Mouse (Mus musculus) thymus, postnatal 4 days (tissue): ENCODE results near the gene Tbc1d22a.

Experiments
- DNase-seq: peaks from one replicate; pipeline ENCODE4 v3.0.0; 2021

Gene Tbc1d22a

GRCm38 (mm10) chr15:86340766-86341165, 126.5 kb downstream of the Tbc1d22a start:
- DNase-seq: no peak

DNA sequence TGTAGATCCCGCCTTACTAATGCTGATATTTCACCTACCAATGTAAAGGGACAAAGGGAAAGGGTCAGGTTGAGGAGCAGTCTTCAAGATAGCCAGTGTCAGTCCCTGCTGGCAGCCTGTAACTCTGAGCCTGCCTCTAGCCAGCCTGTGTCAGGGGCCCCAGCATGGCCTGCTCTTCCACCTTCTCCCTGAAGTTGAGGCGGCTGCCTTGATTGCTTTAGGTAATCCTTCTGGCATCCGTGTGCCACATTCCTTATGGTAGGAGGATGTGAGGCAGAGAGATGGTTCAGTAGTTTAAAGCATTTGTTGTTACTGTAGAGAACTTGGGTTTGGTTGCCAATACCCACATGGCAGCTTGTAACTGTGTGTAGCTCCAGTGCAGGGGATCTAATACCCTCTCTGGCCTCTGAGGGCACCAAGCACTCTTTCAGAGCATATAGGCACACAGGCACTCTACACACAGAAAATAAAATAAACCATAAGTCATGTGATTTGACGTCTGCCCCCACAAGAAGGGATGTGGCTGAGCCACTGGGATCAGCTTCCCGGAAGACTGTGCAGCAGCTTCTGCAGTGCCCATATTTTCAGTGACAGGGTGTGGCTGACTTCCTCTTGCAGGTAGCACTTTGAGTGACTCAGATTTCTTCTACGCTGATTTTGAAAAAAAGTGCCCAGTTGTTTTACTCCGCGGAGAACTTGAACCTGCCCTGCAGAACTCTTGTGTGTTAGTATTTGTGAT, 128.5 kb downstream of the Tbc1d22a start:
- DNase-seq: peak; percentile 54

GRCm38 (mm10) chr15:86344906-86345331, 130.7 kb downstream of the Tbc1d22a start:
- DNase-seq: peak; percentile 58

DNA sequence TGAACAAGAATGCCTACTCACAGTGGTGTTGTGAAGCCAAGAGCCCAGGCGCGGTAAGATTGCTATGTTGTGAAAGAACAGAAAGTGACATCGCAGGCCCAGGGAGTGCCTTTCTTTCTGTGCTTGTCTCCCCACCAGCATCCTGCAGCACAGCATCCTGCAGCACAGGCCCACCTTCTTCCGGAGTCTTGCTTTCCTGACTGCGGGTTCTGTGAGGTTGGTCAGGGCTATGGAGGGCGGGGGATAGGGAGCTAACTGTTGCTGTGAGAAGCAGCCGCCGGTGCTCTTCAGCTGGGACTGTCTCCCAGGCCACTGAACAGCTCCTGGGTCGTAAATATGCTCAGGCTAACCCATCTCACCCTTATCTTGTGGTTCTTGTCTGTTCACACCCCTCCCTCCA, 131.6 kb downstream of the Tbc1d22a start:
- DNase-seq: peak; percentile 79

DNA sequence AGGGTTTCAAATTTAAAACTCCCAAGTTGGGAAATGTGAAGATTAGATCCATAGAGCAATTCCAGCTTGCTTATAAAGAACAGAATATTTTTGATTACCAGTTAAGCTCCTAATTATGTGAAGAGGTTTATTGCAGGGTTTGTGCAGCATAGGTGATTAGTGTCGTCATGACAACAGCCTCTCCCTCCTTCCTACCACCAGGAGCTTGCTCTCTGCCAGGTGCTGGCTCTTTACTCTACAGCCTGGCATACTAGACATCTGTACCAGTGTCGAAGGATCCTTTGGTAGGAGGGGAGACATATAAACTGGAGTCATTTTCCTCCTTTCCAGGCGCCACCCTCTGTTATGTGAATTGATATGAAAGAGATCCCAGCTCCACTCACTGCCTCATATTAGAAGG, 132.3 kb downstream of the Tbc1d22a start:
- DNase-seq: no peak

DNA sequence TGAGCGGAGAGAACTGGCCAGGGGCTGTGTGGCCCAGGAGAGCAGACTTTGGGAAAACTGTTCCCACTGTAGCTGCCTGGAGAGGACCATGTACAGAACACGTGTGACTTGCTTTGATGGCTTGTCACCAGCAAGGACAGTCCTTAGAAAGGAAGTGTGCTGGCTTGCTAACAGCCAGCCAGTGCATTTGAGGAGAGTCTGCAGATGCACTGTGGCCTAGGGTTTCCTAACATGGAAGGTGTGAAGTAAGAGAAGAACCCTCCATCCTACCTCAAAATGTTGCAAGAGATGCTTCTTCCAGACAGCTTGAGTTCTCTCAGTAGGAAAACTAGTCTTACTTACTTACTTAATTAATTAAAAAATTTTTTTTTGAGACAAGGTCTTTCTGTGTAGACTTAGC, 140.7 kb downstream of the Tbc1d22a start:
- DNase-seq: no peak

- DNase-seq: no peak
Observed at GRCm38 (mm10) chr15:86355857-86356256, 141.6 kb downstream of the Tbc1d22a start.

- DNase-seq: no peak
Observed at GRCm38 (mm10) chr15:86360376-86360775, 146.1 kb downstream of the Tbc1d22a start.

DNA sequence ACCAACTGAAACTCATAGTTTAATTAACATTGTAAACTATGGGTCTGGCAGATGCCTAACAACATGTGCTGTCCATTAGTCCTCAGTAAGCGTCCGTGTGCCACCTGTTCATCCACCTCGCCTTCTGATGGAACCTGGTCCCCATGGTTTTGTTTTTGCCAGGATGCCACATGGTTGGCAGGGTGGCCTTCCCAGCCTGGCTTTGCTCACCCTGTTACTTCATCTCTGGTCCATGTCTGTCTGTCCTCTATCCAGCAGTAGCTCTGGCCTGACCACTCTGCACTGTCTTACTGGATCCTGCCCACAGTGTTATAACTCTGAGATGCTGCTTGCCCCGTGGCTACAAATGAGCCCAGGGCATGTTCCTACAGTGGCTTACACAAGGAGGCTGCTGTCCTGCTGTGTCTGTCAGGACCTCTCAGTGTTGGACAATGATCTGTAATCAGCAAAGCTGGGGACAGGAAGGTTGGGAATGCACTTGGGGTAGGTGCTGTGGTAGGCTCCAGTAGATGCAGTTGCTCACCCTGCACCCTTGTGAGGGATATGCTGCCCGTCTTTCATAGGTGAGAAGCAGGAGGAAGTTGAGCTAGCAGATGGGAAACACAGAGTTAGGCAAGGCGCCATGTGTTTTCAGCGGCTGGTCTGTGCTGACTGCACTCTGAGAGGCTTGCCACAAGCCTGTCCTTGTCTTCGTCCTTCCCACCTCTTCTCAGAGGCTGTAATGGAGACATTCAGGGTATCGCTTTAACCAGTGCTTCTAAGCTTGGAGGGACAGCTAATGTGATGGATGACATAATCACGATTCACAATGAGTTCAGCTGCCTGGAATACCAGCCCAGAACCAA, 148.3 kb downstream of the Tbc1d22a start:
- DNase-seq: peak; percentile 61

DNA sequence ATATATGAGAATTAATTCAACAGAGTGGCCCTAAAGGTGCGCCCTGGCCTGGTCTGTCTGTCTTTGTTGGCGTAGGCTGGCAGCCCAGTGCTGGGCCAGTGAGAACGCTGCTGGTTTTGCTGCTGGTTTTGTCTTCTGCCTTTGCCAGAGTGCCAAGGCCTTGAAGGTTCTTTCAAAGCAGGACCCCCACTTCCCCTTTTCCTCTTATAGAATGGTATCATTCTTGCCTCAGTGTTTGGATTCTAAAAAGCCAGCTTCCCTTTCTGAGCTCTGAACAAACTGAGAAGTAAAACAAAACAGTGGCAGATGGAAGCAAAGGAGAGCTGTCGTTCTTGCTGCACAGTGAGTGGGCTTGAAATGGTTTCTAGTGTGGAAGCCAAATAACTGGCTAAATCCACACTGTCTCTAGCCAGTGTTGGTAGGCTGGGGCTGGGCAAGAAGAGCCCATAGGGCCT, 149.6 kb downstream of the Tbc1d22a start:
- peak; percentile 48 for DNase-seq

DNA sequence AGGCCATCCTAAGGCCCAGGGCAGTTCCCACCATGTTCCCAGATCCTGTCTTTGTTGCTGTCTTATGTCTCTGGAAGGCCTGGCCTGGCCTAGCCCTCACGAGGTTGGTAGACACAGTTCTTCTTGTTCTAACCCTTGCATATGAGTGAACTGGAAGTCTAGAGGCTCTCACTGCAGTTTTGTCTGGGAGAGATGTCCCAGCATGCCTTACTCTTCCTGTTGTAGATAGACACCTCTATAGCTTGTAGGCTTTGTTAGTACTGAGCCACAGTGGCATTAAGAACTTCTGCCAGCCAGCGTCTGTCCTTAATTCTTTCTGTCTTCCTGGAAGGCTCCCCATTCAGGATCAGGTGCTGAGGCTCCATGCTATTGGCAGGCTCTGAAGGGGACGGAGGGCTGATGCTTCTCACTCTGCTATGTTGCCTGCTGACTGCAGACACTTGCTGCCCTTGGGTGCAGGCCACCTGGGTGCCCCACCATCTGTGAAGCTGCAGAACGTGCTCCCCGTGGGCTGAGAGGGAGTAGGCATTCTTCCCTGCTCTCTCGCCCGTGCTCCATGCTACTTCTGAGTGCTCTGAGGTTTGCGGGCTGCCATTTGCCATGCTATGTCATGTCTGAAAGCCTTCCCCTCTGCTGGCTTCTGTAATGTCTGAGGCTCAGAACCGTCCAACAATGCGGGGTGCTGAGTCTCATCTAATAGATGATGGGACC, 150.8 kb downstream of the Tbc1d22a start:
- DNase-seq: peak; percentile 58

GRCm38 (mm10) chr15:86366726-86367125, 152.5 kb downstream of the Tbc1d22a start:
- DNase-seq: no peak

DNA sequence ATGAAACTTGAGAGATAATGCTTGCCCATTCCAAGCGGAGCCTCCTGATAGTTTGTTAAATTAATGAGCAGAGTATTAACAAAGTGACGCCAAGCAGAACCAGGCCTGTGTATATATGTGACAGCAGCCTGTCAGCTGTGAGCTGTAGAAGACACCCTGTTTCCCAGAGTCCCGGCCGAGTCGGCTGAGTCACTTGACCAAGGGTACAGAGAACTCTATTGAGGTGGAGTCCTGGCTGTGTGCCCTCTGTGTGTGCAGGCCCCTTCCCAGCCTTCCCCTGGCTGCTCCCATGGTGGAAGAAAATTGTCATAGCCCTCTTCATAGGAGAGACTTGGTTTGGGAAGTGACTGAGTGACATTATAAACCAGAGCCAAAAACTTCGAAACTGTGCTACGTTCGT, 153.0 kb downstream of the Tbc1d22a start:
- no peak for DNase-seq

GRCm38 (mm10) chr15:86370846-86371245, 156.6 kb downstream of the Tbc1d22a start:
- no peak for DNase-seq

- DNase-seq: no peak
Observed at GRCm38 (mm10) chr15:86375262-86375661, 161.0 kb downstream of the Tbc1d22a start.

DNA sequence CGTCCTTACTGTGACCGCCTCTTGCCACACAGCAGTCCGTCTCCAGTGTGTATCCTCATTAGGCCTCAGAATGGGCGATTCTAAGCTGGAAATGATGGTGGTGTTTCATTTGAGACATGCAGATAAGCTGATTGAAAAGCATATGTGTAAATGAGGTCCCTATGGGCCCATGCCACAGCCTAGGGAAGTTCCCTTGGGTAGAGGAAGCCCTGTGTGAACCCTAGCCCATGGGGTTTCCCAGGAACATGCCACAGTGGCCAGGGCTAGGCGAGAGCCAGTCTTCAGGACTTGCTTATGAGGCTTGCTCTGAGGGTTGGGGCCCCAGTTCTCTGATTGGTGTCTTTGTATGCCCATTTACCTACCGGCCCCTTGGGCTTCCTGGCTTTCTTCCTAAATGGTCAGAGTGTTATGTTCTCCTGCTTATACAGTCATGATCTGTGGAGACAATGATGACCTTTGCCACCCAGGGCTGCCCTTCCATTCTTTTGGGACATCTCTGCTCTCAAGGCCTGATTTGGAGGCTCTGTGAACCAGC, 161.7 kb downstream of the Tbc1d22a start:
- DNase-seq: no peak

GRCm38 (mm10) chr15:86383278-86383677, 169.0 kb downstream of the Tbc1d22a start:
- DNase-seq: no peak

DNA sequence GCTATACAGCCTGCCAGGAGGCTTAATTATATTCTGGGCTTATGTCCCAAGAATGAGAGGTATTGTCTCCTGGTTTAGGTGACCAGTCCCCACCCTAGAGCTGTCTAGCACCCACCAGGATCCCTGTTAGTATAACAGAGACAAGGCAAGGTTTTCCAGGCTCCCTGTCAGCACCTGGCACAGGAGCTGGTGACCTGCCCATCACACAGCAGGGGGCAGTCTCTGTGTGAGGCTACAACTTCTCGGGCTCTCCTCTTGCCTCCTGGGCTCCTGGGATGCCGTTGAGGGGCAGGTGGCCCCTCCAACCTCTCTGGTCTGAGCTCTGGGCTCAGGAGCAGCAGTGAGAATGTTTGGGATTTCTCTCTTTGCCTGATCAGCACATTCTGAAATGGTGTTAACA, 171.2 kb downstream of the Tbc1d22a start:
- no peak for DNase-seq

DNA sequence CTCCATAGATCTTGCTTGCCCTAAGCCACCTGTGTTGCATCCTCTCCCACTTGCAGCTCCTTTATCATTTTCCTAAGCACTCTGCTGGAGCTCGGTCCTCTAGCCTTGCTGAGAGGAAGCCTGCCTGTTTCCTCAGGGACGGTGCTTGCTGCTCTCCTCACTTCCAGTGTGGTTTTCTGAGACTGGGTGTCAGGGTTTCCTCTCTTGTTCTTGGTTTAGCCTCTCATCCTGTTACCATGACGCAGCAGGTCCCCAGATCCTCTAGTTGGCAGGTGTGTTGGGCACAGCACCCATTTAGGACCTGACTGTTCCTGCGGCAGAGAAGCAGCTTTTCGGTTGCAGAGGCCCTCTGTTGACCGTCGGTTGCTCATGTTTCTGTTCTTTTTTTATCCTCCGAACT, 172.1 kb downstream of the Tbc1d22a start:
- DNase-seq: peak; percentile 66

DNA sequence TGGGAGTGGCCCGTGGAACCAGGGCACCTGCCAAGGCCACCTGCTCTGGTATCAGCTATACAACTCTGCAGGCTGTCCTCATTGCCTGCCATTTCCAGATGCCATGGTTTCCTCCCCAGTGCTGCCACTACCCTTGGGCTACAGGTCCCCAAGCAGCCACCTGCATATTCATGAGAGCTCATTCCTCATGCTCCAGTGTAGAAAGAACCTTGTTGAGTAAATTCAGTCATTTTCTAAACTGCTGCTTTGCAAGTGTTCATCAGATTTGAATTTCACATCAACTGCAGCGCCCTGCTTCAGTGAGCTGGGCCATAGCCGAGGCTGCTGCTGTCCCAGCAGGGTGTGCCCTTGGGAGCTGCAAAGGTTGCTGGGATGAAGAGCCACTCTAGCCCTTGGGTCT, 174.3 kb downstream of the Tbc1d22a start:
- peak; percentile 37 for DNase-seq

DNA sequence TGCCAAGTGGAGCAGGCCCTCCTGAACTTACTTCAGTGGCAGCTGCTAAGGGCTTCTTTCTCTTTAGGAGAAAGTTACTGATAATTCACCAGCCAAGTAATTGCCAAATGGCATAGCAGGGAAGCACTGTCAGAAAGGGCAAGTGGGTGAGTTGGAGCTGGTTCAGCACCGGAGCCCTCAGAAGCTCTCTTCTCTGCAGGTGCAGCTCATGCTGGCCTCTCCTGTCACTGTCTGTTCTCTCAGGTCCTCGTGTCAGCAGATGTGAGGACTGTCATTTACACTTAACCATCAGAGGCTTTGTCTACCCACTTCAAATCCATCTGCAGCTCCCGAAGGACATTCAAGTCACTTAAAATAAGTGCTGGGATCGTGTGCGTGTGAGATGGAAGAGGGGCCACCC, 190.6 kb downstream of the Tbc1d22a start:
- peak; percentile 64 for DNase-seq

GRCm38 (mm10) chr15:86405527-86405926, 191.3 kb downstream of the Tbc1d22a start:
- peak; percentile 83 for DNase-seq

DNA sequence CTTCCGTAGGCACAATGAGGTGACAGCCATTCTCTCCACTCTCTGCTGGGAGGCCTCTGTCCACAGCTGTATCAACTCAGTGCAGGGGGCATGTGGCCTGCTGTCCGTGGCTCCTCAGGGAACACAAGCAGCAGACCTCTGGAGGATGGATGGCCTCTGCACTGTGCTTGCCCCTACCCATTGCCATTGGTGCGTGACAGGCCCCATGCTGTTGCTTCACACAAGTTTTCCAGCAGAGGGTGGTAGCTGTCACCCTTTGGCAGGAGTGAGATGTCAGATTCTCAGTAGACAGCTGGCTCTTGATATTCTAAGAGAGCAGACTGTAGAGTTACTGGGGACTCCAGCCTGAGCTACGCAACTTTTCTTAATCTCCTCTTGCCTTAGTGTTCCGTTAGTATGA, 195.1 kb downstream of the Tbc1d22a start:
- peak; percentile 61 for DNase-seq
